Mouse (Mus musculus) heart, adult 18-20 months (tissue): ENCODE results near the gene Gm21789. TPM values are rescaled to one million over a fixed set of nuclear protein-coding genes. Genes with fewer than 3 reads are reported as not detected.
"Not testable (repeated sequence)": the region's sequence is repeated elsewhere in the genome, so short reads cannot be mapped to it uniquely, and the experiment has no call there.

Source experiments
- DNase-seq, 2 experiments: peaks; one replicate each; pipeline ENCODE4 v3.0.0; 2021 to 2022; ENCODE audit warnings: mixed read lengths in 1 of 2
- long read RNA-seq, 2 experiments: library from polyadenylated mRNA; stranded (forward); transcript quantifications; one replicate each; pipeline ENCODE4 v2.0.0; 2021
- total RNA-seq, 2 experiments: library from RNA; stranded (reverse); gene quantifications; 2 replicates each; pipeline ENCODE4 v1.2.3; 2021

Gm21789 gene
- total RNA-seq, result not detected
- long read RNA-seq, experiment 1, result 0 reads
- long read RNA-seq, experiment 2, result 0 reads

DNA sequence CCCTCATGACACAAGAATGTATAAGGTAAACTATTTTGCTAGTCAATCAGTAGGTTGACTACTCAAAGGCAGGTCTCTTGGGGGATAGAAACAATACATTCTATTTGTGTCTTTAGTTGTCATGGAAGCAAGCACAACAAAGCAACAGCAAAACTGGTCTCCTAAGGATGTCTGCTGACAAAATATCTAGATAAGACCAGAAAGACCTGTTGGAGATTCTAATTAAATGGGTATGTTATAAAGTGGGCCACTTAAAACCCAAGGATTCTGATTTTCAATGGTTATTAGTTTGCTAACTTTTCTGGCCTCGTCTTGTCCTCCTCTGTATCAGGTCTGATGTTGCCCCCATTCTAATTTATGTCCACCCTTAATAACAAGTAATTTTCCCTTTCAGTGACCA, at the start of gene Gm21789:
TSS of gene Gm21789 (plus strand) at position 301 of the 400 bp plus-strand sequence.
- DNase-seq, result not testable (repeated sequence)

DNA sequence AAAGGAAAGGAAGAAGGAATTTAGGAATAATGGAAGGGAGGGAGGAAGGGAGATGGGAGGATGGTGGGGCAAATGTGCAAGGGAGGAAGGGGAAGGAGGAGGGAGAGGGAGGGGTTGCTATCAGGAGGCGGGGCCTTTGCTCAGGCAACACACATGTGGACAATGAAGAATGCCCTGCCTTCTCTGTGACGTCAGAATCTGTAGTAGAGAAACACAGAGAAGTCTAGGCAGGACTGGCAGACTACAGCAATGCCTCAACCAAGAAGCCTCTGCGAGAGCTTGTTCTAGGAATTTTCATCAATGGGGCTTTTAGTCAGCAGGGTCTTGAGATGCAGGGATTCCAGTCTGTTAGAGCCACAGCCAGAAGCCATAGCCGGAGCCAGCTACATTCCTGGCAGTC, 47.2 kb upstream of the Gm21789 start, which contains the start of gene Btbd35f30:
TSS of gene Btbd35f30 (plus strand) at position 301 of the 400 bp plus-strand sequence.
- not testable (repeated sequence) for DNase-seq

GRCm38 (mm10) chrX:32973597-32973996, 32.0 kb downstream of the Gm21789 start, which contains the start of gene Btbd35f5:
Gene Btbd35f5 (plus strand): TSS chrX:32973897.
- not testable (repeated sequence) for DNase-seq

Other genes with a start within 250 kb of the Gm21789 start
- not detected for gene Btbd35f21, start 215.7 kb upstream of the Gm21789 start, total RNA-seq
- not detected for gene Btbd35f30, start 47.1 kb upstream of the Gm21789 start, total RNA-seq
- gene Btbd35f5, start 32.1 kb downstream of the Gm21789 start, total RNA-seq, result not detected